Mouse (Mus musculus) bone marrow, adult 2 months (tissue): ENCODE measurements around the gene Ankrd55.

Experiments
- CTCF ChIP-seq: fragments of 200-500 bp; IDR thresholded peaks from 2 replicates; pipeline ENCODE4 v1.5.1; 2011; ENCODE audit warnings: low read length, control low read depth; ENCODE audit not compliant: control insufficient read depth, insufficient read depth
- POLR2A ChIP-seq: fragments of 200-500 bp; IDR thresholded peaks from 2 replicates; pipeline ENCODE4 v1.6.1; 2011; ENCODE audit warnings: low read depth, mild to moderate bottlenecking, control low read depth, low read length, borderline replicate concordance; ENCODE audit not compliant: control insufficient read depth

GRCm38 (mm10) chr13:112245131-112245530 lies 43.1 kb upstream of the Ankrd55 start:
- TF ChIP-seq CTCF = no peak
- no peak for TF ChIP-seq POLR2A
